Mouse (Mus musculus): ENCODE measurements at regions not wholly inside any gene's neighbourhood (a gene's known extent, or its start where the extent isn't known, plus 50 kb on each side); places are given as distances from the start of the nearest gene placed in this dataset.

DNA sequence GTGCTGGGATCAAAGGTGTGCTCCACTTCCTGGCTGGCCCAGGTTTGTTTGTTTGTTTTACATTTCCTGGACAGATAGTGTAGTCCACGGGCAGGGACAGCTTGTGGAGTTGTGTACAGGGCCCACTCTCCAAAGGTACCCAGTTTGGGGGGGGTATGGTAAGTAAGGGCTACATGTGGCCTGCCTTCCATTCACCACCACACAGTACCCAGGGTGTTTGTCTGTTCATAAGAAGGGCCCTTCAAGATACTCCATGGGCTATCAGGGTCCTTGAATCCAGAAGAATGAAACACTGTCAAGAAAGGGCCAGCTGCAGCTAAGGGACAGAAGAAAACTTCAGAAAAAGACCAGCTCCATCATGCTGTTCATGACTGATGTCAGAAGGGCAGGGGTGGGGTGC is 89.6 kb upstream of the Ywhaq start:
- no peak for TF ChIP-seq POLR2A (IDR thresholded peaks at IDR 0.05; ENCODE audit: low read depth, low read length)
- TF ChIP-seq IRF4 (IDR thresholded peaks at IDR 0.05; ENCODE audit: low read depth, low read length) = no peak
- TF ChIP-seq UBTF (IDR thresholded peaks at IDR 0.05; ENCODE audit: low read depth, low read length) = no peak
- TF ChIP-seq MAFK (IDR thresholded peaks at IDR 0.05; ENCODE audit: insufficient replicate concordance, low read length) = no peak
- no peak for TF ChIP-seq EP300 (IDR thresholded peaks at IDR 0.05; ENCODE audit: low read length)
- no peak for TF ChIP-seq JUN (IDR thresholded peaks at IDR 0.05; ENCODE audit: insufficient read depth, low read depth, low read length)
- TF ChIP-seq MXI1 (IDR thresholded peaks at IDR 0.05; ENCODE audit: low read depth, low read length) = no peak
- TF ChIP-seq RAD21 (IDR thresholded peaks at IDR 0.05; ENCODE audit: low read depth, low read length) = no peak
- TF ChIP-seq MEF2A (IDR thresholded peaks at IDR 0.05; ENCODE audit: borderline replicate concordance, low read depth, low read length) = no peak
- no peak for TF ChIP-seq CTCF (conservative IDR thresholded peaks at IDR 0.05 in 1 of 2, IDR thresholded peaks at IDR 0.05 in 1 of 2; ENCODE audit: low read depth in 2 of 2, low read length in 2 of 2)
- TF ChIP-seq E2F4 (IDR thresholded peaks at IDR 0.05; ENCODE audit: insufficient replicate concordance, low read depth, low read length) = no peak

Data from CH12.LX (cell line).